ENCODE assay signal across 29 mouse cellular contexts in genomic region chr14:25868706-25869105, GRCm38 (mm10). TPM values are rescaled to one million over a fixed set of nuclear protein-coding genes. Genes with fewer than 3 reads are reported as not detected.
A peak's percentile ranks its signal among the peaks of the same experiment; 100 is the strongest.
DNase-seq lines count a peak whose midpoint lies in the region; ATAC-seq and TF ChIP-seq lines count a peak whose summit lies in the region.
"Had no signal": no experiment of that assay in that cellular context is flagged by ENCODE, and none has a peak within 500 bp of the region (broad histone marks: within the 10 kb centered on the region; RNA-seq: fewer than 3 reads in every experiment).

No protein-coding gene starts in this region.

- peak overlapping the region; percentile 43 for H3K27ac ChIP-seq in heart, adult 2 months
- H3K27ac ChIP-seq in liver, embryonic 11.5 days (ENCODE audit: low read depth, low read length): no peak overlapping the region
- H3K27ac ChIP-seq: embryonic facial prominence, embryonic 15.5 days; forebrain, embryonic 15.5 days; hindbrain, postnatal 0 days; liver, embryonic 12.5 days had no signal

- peaks cover 2% of the 10 kb centered on the region; the same call in 1 of the 2 replicates for H3K79me2 ChIP-seq in heart, adult 2 months (replicated peaks; ENCODE audit: control insufficient read depth, insufficient read depth, low read length)

- WGBS in heart, adult 2 months: 61% methylated on average over 4 of the region's 4 CpGs
- WGBS in liver, embryonic 11.5 days: 62% methylated on average over 3 of the region's 4 CpGs

- H3K27me3 ChIP-seq in heart, adult 2 months (ENCODE audit: control insufficient read depth, insufficient read depth, low read length): no peaks in the 10 kb centered on the region
- no peaks in the 10 kb centered on the region for H3K27me3 ChIP-seq in liver, embryonic 11.5 days (replicated peaks; ENCODE audit: control insufficient read depth, insufficient read depth, low read length)
- H3K27me3 ChIP-seq: CH12.LX; embryonic facial prominence, embryonic 15.5 days; forebrain, embryonic 15.5 days; liver, embryonic 12.5 days; megakaryocyte, embryonic 14.5 days had no signal

- ATAC-seq in liver, embryonic 11.5 days (replicated peaks; ENCODE audit: low FRiP score): 0 out of 2 replicates have a peak, but pooled peaks have one; percentile 5
- no peak for ATAC-seq in megakaryocyte-erythroid progenitor cell, adult 5-6 weeks (replicated peaks; ENCODE audit: low FRiP score, low TSS enrichment, poor library complexity, severe bottlenecking)
- ATAC-seq: forebrain, embryonic 15.5 days; hindbrain, postnatal 0 days had no signal

- H3K4me2 ChIP-seq in liver, embryonic 11.5 days: no peak overlapping the region
- H3K4me2 ChIP-seq: embryonic facial prominence, embryonic 15.5 days; forebrain, embryonic 15.5 days; liver, embryonic 12.5 days had no signal

- TF ChIP-seq POLR2A in heart, adult 2 months (IDR thresholded peaks at IDR 0.05; ENCODE audit: insufficient read depth, low read depth, low read length): no peak

- DNase-seq in heart, adult 2 months: no peak
- no peak for DNase-seq in heart, adult 9 months (ENCODE audit: low spot score in 2 of 2)
- no peak for DNase-seq in liver, embryonic 11.5 days (ENCODE audit: low spot score)
- no peak for DNase-seq in liver
- peak; percentile 28 for DNase-seq in R1 (ENCODE audit: low read depth, low spot score)
- DNase-seq in left cerebral cortex, postnatal 4 days: no peak
- DNase-seq: adrenal gland, postnatal 25 days; cerebellum, adult 8-10 months; cerebellum, postnatal 36 days; gastrocnemius, postnatal 25 days; kidney, adult 18-20 months; lung, adult 18-20 months; lung, postnatal 14 days; midbrain, embryonic 14.5 days had no signal

- H3K36me3 ChIP-seq in heart, adult 2 months (ENCODE audit: control insufficient read depth, insufficient read depth, low read length): peaks cover 5% of the 10 kb centered on the region
- H3K36me3 ChIP-seq in liver, embryonic 11.5 days (ENCODE audit: control insufficient read depth, insufficient read depth, low read length): no peaks in the 10 kb centered on the region
- H3K36me3 ChIP-seq: embryonic facial prominence, embryonic 15.5 days; forebrain, embryonic 15.5 days had no signal

- intact Hi-C loops in heart, adult 2 months (cut with DNase I): no loop called here
- intact Hi-C loops in left cerebral cortex, postnatal 4 days (cut with DNase I): no loop called here

- H3K4me3 ChIP-seq in heart, adult 2 months: no peak overlapping the region
- no peak overlapping the region for H3K4me3 ChIP-seq in liver, embryonic 11.5 days (ENCODE audit: low read depth, low read length)
- H3K4me3 ChIP-seq: embryonic facial prominence, embryonic 15.5 days; forebrain, embryonic 15.5 days; liver, embryonic 12.5 days had no signal

- TF ChIP-seq CTCF in heart, adult 2 months (IDR thresholded peaks at IDR 0.05): no peak

- TF ChIP-seq EP300 in heart, adult 2 months (IDR thresholded peaks at IDR 0.05; ENCODE audit: insufficient read depth, low read depth, low read length): no peak

- H3K9ac ChIP-seq in heart, adult 2 months (ENCODE audit: low read depth, low read length): 0 out of 2 replicates have a peak overlapping the region, but pooled peaks have one; percentile 13
- no peak overlapping the region for H3K9ac ChIP-seq in liver, embryonic 11.5 days (ENCODE audit: low read depth, low read length)
- H3K9ac ChIP-seq: embryonic facial prominence, embryonic 15.5 days; forebrain, embryonic 15.5 days; liver, embryonic 12.5 days had no signal

- peaks cover 47% of the 10 kb centered on the region for H3K4me1 ChIP-seq in heart, adult 2 months (ENCODE audit: control insufficient read depth, insufficient read depth, low read length)
- peaks cover 12% of the 10 kb centered on the region for H3K4me1 ChIP-seq in liver, embryonic 11.5 days (replicated peaks; ENCODE audit: control insufficient read depth, insufficient read depth, low read length)

- no peaks in the 10 kb centered on the region for H3K9me3 ChIP-seq in liver, embryonic 11.5 days (ENCODE audit: control insufficient read depth, low read length)
- H3K9me3 ChIP-seq: embryonic facial prominence, embryonic 15.5 days; forebrain, embryonic 15.5 days; liver, embryonic 12.5 days; megakaryocyte, embryonic 14.5 days had no signal

RNA-seq across cellular contexts. Expression of gene Anxa11, which starts 26.8 kb away (rescaled TPM):
- total RNA-seq in heart, adult 2 months (2021): 10 to 100 TPM; 77.9 to 82.4 TPM
- polyA plus RNA-seq in heart, adult 2 months (2012; rRNA removed): 74.0 and 90.3 TPM in 2 replicates
- 13.1 and 16.5 TPM in 2 replicates for polyA plus RNA-seq in liver, embryonic 11.5 days (2014; fragmentation: Nextera tagmentation; extraction: Ambion mirVana)
- 1 to 10 TPM; 7.3 to 9.2 TPM for total RNA-seq in left cerebral cortex, postnatal 4 days (2021)
- total RNA-seq in megakaryocyte-erythroid progenitor cell, adult 5-6 weeks (2014; fragmentation: Nextera tagmentation): 29.2 and 29.7 TPM in 2 replicates
- 5.1 and 6.1 TPM in 2 replicates for total RNA-seq in megakaryocyte-erythroid progenitor cell, adult 5-6 weeks (2017)

RNA-seq across cellular contexts. Expression of gene Plac9a, which starts 34.2 kb away (rescaled TPM):
- 1 to 10 TPM; 1.6 to 3.4 TPM for total RNA-seq in heart, adult 2 months (2021)
- polyA plus RNA-seq in heart, adult 2 months (2012; rRNA removed): 4.1 and 7.6 TPM in 2 replicates
- not detected in 2 replicates for polyA plus RNA-seq in liver, embryonic 11.5 days (2014; fragmentation: Nextera tagmentation; extraction: Ambion mirVana)
- total RNA-seq in left cerebral cortex, postnatal 4 days (2021): 1 to 10 TPM in 1 of 2 experiments, not detected in 1; 1.0 TPM
- total RNA-seq in megakaryocyte-erythroid progenitor cell, adult 5-6 weeks (2014; fragmentation: Nextera tagmentation): not detected in 2 replicates
- total RNA-seq in megakaryocyte-erythroid progenitor cell, adult 5-6 weeks (2017): not detected in 2 replicates
- total RNA-seq: CH12.LX; hematopoietic stem cell, adult 5-6 weeks; hindbrain, postnatal 0 days had no signal
- polyA plus RNA-seq: brain, embryonic 14.5 days; forebrain, embryonic 15.5 days; heart, embryonic 14.5 days; kidney, embryonic 16.5 days; limb, embryonic 11.5 days; liver, embryonic 12.5 days; midbrain, embryonic 14.5 days; neural tube, embryonic 11.5 days; small intestine, adult 2 months; stomach, embryonic 16.5 days had no signal

RNA-seq across cellular contexts. Expression of gene Tmem254a, which starts 58.8 kb away (rescaled TPM):
- total RNA-seq in heart, adult 2 months (2021): under 1 TPM; 0.23 to 0.73 TPM
- 0.94 and 1.3 TPM in 2 replicates for polyA plus RNA-seq in heart, adult 2 months (2012; rRNA removed)
- polyA plus RNA-seq in liver, embryonic 11.5 days (2014; fragmentation: Nextera tagmentation; extraction: Ambion mirVana): 1.7 and 3.9 TPM in 2 replicates
- 10 to 100 TPM; 14.9 to 17.5 TPM for total RNA-seq in left cerebral cortex, postnatal 4 days (2021)
- total RNA-seq in megakaryocyte-erythroid progenitor cell, adult 5-6 weeks (2014; fragmentation: Nextera tagmentation): 10.1 and 20.8 TPM in 2 replicates
- total RNA-seq in megakaryocyte-erythroid progenitor cell, adult 5-6 weeks (2017): 3.0 TPM in 1 of 2 replicates, not detected in the other
